Mouse (Mus musculus) heart, embryonic 14.5 days (tissue): ENCODE results near the gene Ranbp10. TPM values are rescaled to one million over a fixed set of nuclear protein-coding genes. Genes with fewer than 3 reads are reported as not detected.

ENCODE experiments used
- ATAC-seq: fragments of 200-750 bp; cut with Nextera tagmentation; 2 replicates; pipeline ENCODE4 v1.8.0; 2017; ENCODE audit warnings: low read depth, moderate TSS enrichment; ENCODE audit not compliant: insufficient number of reproducible peaks, insufficient read depth, low FRiP score
- H3K27ac ChIP-seq, 2 experiments: fragments of 200-500 bp in 1 of 2; fragments of 300-500 bp in 1 of 2; sonication (generic) in 1 of 2; replicated peaks in 1 of 2; 2 replicates each; pipeline ENCODE4 v1.5.1; 2012 to 2014; ENCODE audit warnings: low read depth in 2 of 2, low read length in 2 of 2, control low read depth in 1 of 2, mild to moderate bottlenecking in 1 of 2, mixed read lengths in 1 of 2; ENCODE audit not compliant: control insufficient read depth in 1 of 2, insufficient read depth in 1 of 2
- H3K27me3 ChIP-seq: fragments of 300-500 bp; sonication (generic); 2 replicates; pipeline ENCODE4 v1.6.1; 2014; ENCODE audit warnings: mild to moderate bottlenecking, low read length, control low read depth; ENCODE audit not compliant: control insufficient read depth, insufficient read depth
- H3K36me3 ChIP-seq: fragments of 300-500 bp; sonication (generic); 2 replicates; pipeline ENCODE4 v1.6.1; 2014; ENCODE audit warnings: mild to moderate bottlenecking, control low read depth, low read length, mixed read lengths; ENCODE audit not compliant: control insufficient read depth, insufficient read depth
- H3K4me1 ChIP-seq, 2 experiments: fragments of 200-500 bp in 1 of 2; fragments of 300-500 bp in 1 of 2; sonication (generic) in 1 of 2; 2 replicates each; pipeline ENCODE4 v1.6.1; 2012 to 2014; ENCODE audit warnings: low read length in 2 of 2, control low read depth in 1 of 2, mixed read lengths in 1 of 2; ENCODE audit not compliant: control insufficient read depth in 2 of 2, insufficient read depth in 2 of 2
- H3K4me2 ChIP-seq: fragments of 300-500 bp; sonication (generic); 2 replicates; pipeline ENCODE4 v1.6.1; 2014; ENCODE audit warnings: mild to moderate bottlenecking, low read length
- H3K4me3 ChIP-seq, 2 experiments: fragments of 200-500 bp in 1 of 2; fragments of 300-500 bp in 1 of 2; sonication (generic) in 1 of 2; 2 replicates each; pipeline ENCODE4 v1.5.1; 2012 to 2014; ENCODE audit warnings: low read length in 2 of 2, mild to moderate bottlenecking in 2 of 2, control low read depth in 1 of 2, low read depth in 1 of 2, moderate library complexity in 1 of 2; ENCODE audit not compliant: control insufficient read depth in 1 of 2, insufficient read depth in 1 of 2
- H3K9ac ChIP-seq: fragments of 300-500 bp; sonication (generic); 2 replicates; pipeline ENCODE4 v1.6.1; 2014; ENCODE audit warnings: mild to moderate bottlenecking, low read length
- H3K9me3 ChIP-seq: fragments of 300-500 bp; sonication (generic); 2 replicates; pipeline ENCODE4 v1.6.1; 2016; ENCODE audit warnings: low read length, control low read depth; ENCODE audit not compliant: control insufficient read depth
- WGBS: fragments of 180-500 bp; shearing (Covaris S2); extraction: QIAGEN DNeasy Blood & Tissue Kit; methylation state at CpG from one replicate; pipeline ENCODE4 v1.1.7; 2014; 5-methylcytosine and 5-hydroxymethylcytosine counted together
- polyA plus RNA-seq: library from polyadenylated mRNA; unstranded; fragments of >200 nt; fragmentation: Nextera tagmentation; extraction: Ambion mirVana; gene quantifications from 2 replicates; pipeline ENCODE4 v1.2.1, GENCODE M21; 2014

Ranbp10 gene
- polyA plus RNA-seq, 1 experiment from 2014 or later: 11.5 TPM

- H3K4me2 ChIP-seq: no peak overlapping the region
- H3K27me3 ChIP-seq: no peaks in the 10 kb centered on the region
- ATAC-seq: no peak
- no peaks in the 10 kb centered on the region for H3K4me1 ChIP-seq
- H3K27ac ChIP-seq: no peak overlapping the region
- WGBS: 93% methylated on average over 2 of the region's 2 CpGs
- H3K9me3 ChIP-seq: no peaks in the 10 kb centered on the region
- no peak overlapping the region for H3K9ac ChIP-seq
- no peak overlapping the region for H3K4me3 ChIP-seq
- peaks cover 26% of the 10 kb centered on the region for H3K36me3 ChIP-seq
These were observed 38.9 kb downstream of the Ranbp10 start for GRCm38 (mm10) chr8:105788241-105788640.

DNA sequence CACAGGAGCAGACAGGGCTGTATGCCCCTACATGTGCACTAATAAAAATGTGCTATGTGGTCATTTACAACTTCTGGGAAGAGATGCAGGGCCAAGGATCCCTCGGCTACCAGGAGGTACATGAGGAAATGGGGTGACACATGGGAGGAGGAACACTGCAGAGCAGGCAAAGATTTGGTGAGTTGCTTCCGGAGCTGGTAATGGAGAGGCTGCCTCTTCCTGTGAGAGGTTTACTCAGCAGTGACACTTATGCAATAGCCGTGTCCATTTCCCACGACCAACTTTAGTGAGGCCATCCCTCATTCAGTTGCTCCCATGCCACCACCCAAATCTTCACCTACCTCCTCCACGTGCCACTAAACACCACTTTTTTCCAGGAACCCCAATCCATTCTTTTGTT lies 46.9 kb downstream of the Ranbp10 start:
- H3K9ac ChIP-seq: no peak overlapping the region
- H3K4me3 ChIP-seq: no peak overlapping the region
- no peak overlapping the region for H3K27ac ChIP-seq
- H3K27me3 ChIP-seq: no peaks in the 10 kb centered on the region
- ATAC-seq: no peak
- H3K36me3 ChIP-seq: peaks cover 85% of the 10 kb centered on the region
- no peaks in the 10 kb centered on the region for H3K4me1 ChIP-seq
- no peaks in the 10 kb centered on the region for H3K9me3 ChIP-seq
- no peak overlapping the region for H3K4me2 ChIP-seq
- 82% methylated on average over 5 of the region's 5 CpGs for WGBS

GRCm38 (mm10) chr8:105777833-105778232 lies 49.3 kb downstream of the Ranbp10 start:
- Histone ChIP-seq H3K27ac (no peak overlapping the region), H3K27me3 (no peaks in the 10 kb centered on the region), H3K4me1 (no peaks in the 10 kb centered on the region), H3K9me3 (no peaks in the 10 kb centered on the region), H3K4me2 (no peak overlapping the region), H3K4me3 (no peak overlapping the region), H3K9ac (no peak overlapping the region), H3K36me3 (peaks cover 95% of the 10 kb centered on the region)
- 68% methylated on average over 2 of the region's 2 CpGs for WGBS
- no peak for ATAC-seq

DNA sequence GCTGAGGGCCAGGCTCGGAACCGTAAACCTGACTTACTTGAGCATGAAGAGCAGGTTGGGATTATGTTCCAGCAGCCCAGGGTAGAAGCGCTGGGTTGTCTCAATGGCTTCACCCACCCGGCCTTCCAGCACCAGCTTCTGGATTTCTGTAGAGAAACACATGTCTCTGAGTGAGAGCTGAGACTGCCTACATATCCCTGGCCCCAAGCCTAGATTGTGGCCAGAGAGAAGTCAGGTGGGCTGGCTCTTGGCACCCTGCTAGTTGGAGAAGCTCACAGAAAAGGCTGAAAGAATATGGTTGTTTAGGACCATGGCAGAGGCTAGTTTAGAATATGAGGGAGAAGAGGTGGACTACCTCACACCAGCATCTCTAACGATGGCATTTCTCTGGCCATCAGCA lies 52.7 kb downstream of the Ranbp10 start:
- no peaks in the 10 kb centered on the region for H3K27me3 ChIP-seq
- no peak overlapping the region for H3K4me3 ChIP-seq
- H3K4me2 ChIP-seq: no peak overlapping the region
- H3K36me3 ChIP-seq: peaks cover 99% of the 10 kb centered on the region
- H3K4me1 ChIP-seq: no peaks in the 10 kb centered on the region
- over 99% methylated on average over 5 of the region's 5 CpGs for WGBS
- ATAC-seq: no peak
- no peak overlapping the region for H3K27ac ChIP-seq
- no peaks in the 10 kb centered on the region for H3K9me3 ChIP-seq
- no peak overlapping the region for H3K9ac ChIP-seq

DNA sequence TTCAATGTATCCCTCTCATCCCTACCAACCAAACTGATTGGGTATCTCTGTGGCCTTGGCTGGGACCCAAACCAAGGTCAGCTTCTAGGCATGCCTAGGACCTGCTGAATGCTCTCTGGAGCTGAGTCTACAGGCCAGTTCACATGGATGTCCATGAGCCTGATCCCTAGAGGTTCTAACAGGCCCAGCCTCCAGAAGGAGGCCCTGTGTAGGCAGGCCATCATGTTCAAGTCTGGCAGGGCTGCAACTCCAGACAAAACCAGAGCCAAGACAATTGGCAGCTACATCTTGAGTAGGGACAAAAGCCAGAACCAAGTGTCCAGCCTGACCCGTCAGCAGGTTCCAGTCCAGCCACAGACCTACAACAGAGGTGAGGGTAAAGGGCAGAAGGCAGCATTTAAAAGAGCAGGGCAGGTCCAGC lies 53.7 kb downstream of the Ranbp10 start:
- no peak overlapping the region for H3K9ac ChIP-seq
- H3K4me1 ChIP-seq: no peaks in the 10 kb centered on the region
- H3K9me3 ChIP-seq: no peaks in the 10 kb centered on the region
- 85% methylated on average over 1 of the region's 1 CpGs for WGBS
- H3K4me2 ChIP-seq: no peak overlapping the region
- no peak for ATAC-seq
- H3K27ac ChIP-seq: no peak overlapping the region
- no peaks in the 10 kb centered on the region for H3K27me3 ChIP-seq
- no peak overlapping the region for H3K4me3 ChIP-seq
- peaks cover 100% of the 10 kb centered on the region for H3K36me3 ChIP-seq

DNA sequence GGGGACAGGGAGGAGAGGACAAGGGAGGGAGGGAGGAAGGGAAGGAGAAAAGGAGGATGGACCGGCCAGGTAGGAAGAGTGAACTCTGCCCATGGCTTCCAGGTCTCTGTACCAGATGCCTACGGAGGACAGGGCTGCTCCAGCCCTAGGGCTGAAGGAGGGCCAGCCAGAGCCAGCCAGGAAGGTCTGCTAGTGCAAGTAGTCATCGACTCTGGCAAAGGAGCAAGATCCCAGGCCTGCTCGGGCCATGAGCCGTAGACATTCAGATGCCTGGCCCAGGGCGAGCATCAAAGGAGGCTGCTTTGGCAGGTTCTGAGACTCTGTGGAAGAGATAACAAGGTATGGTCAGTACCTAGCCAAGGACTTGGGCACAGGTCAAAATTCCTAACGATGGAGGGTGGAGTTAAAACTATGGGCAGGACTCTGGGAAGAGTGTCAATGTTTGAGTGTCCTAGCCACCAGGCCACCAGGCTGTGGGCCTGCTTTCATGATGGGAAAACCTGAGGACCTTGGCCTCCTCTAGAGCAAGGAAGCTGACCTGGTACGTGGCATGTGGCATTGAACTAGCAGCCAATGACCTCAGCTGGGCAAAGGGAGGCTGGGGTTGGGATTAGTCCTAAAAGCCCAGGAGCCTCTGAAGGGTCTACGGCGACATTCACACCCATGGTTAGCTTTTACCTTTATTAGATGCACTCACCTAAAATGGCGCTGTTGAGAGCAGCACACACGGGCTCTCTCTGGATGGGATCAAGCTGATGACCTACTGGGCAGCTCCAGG lies 55.6 kb downstream of the Ranbp10 start:
- Histone ChIP-seq H3K27me3 (no peaks in the 10 kb centered on the region), H3K27ac (no peak overlapping the region), H3K4me3 (no peak overlapping the region), H3K4me2 (no peak overlapping the region), H3K9ac (no peak overlapping the region), H3K36me3 (peaks cover 87% of the 10 kb centered on the region), H3K9me3 (no peaks in the 10 kb centered on the region), H3K4me1 (no peaks in the 10 kb centered on the region)
- 93% methylated on average over 12 of the region's 12 CpGs for WGBS
- ATAC-seq: no peak

GRCm38 (mm10) chr8:105770609-105771008 lies 56.5 kb downstream of the Ranbp10 start:
- H3K4me2 ChIP-seq: no peak overlapping the region
- no peaks in the 10 kb centered on the region for H3K9me3 ChIP-seq
- no peak overlapping the region for H3K9ac ChIP-seq
- peaks cover 77% of the 10 kb centered on the region for H3K36me3 ChIP-seq
- WGBS: 85% methylated on average over 1 of the region's 1 CpGs
- no peaks in the 10 kb centered on the region for H3K4me1 ChIP-seq
- no peak overlapping the region for H3K27ac ChIP-seq
- ATAC-seq: no peak
- H3K4me3 ChIP-seq: no peak overlapping the region
- no peaks in the 10 kb centered on the region for H3K27me3 ChIP-seq
